Mouse (Mus musculus) kidney, adult 10 weeks (tissue): ENCODE results near the gene Plxnd1. TPM values are rescaled to one million over a fixed set of nuclear protein-coding genes. Genes with fewer than 3 reads are reported as not detected.

Source experiments
- polyA plus RNA-seq: library from polyadenylated mRNA; stranded (reverse); fragments of 350-450 nt; fragmentation: Illumina TruSeq; extraction: RNeasy Lipid Tissue Mini Kit (QIAGEN cat#74804); gene quantifications from one replicate; pipeline ENCODE4 v1.2.3, GENCODE M21; 2014; ENCODE audit warnings: low read depth, low replicate concordance

The Plxnd1 gene
- 4.4 TPM for polyA plus RNA-seq

GRCm38 (mm10) chr6:115994877-115995520, at the start of gene Plxnd1:
TSS of gene Plxnd1 (minus strand) at chr6:115995005.

GRCm38 (mm10) chr6:115944638-115945037, 50.2 kb downstream of the Plxnd1 start, which contains the start of gene H1foo:
TSS of gene H1foo (plus strand) at chr6:115944938.

GRCm38 (mm10) chr6:115931639-115932038, 63.2 kb downstream of the Plxnd1 start, which contains the start of gene Rho:
TSS of gene Rho (plus strand) at chr6:115931748.

Other genes starting within 250 kb of the Plxnd1 start
- gene Tmem40, start 232.6 kb downstream of the Plxnd1 start, polyA plus RNA-seq, result not detected
- 2.6 TPM for gene Cand2, start 220.5 kb downstream of the Plxnd1 start, polyA plus RNA-seq
- 125 TPM for gene Rpl32, start 186.3 kb downstream of the Plxnd1 start, polyA plus RNA-seq
- gene Efcab12, start 156.6 kb downstream of the Plxnd1 start, polyA plus RNA-seq, result 0.61 TPM
- gene Mbd4, start 141.6 kb downstream of the Plxnd1 start, polyA plus RNA-seq, result 7.0 TPM
- gene Ift122, start 141.5 kb downstream of the Plxnd1 start, polyA plus RNA-seq, result 19.4 TPM
- 0.08 TPM for gene Rho, start 63.3 kb downstream of the Plxnd1 start, polyA plus RNA-seq
- not detected for gene H1foo, start 50.1 kb downstream of the Plxnd1 start, polyA plus RNA-seq
- 6.6 TPM for gene Tmcc1, start 198.5 kb upstream of the Plxnd1 start, polyA plus RNA-seq
- 53.6 TPM for gene Washc2, start 213.0 kb upstream of the Plxnd1 start, polyA plus RNA-seq